Mouse (Mus musculus) spleen, postnatal 14 days (tissue): ENCODE results near the gene Tmem239.

Source experiments
- DNase-seq, 2 experiments: peaks; one replicate each; pipeline ENCODE4 v3.0.0; 2021 to 2022; ENCODE audit warnings: low spot score in 2 of 2

Gene Tmem239

GRCm38 (mm10) chr2:130451086-130451726, 44.9 kb downstream of the Tmem239 start:
- no peak for DNase-seq

GRCm38 (mm10) chr2:130451727-130452090, 45.4 kb downstream of the Tmem239 start:
- DNase-seq = no peak

GRCm38 (mm10) chr2:130452266-130452665, 46.0 kb downstream of the Tmem239 start:
- no peak for DNase-seq

- no peak for DNase-seq
Measured at GRCm38 (mm10) chr2:130453421-130453820, 47.1 kb downstream of the Tmem239 start.

- DNase-seq = no peak
Measured at GRCm38 (mm10) chr2:130454748-130455370, 48.6 kb downstream of the Tmem239 start.
